Comparison of ENCODE assay signal across 17 mouse cellular contexts in genomic region chr9:56382786-56383185, GRCm38 (mm10).
"Had no signal": no experiment of that assay in that cellular context is flagged by ENCODE, and none has a peak within 500 bp of the region (broad histone marks: within the 10 kb centered on the region; RNA-seq: fewer than 3 reads in every experiment).

No protein-coding gene starts in this region.

- H3K27ac ChIP-seq: kidney, embryonic 15.5 days; left cerebral cortex, adult 2 months; limb, embryonic 10.5 days; liver, embryonic 15.5 days; midbrain, embryonic 10.5 days; neural tube, embryonic 13.5 days; stomach, postnatal 0 days had no signal

- H3K4me1 ChIP-seq: kidney, embryonic 15.5 days; limb, embryonic 10.5 days; liver, embryonic 15.5 days; midbrain, embryonic 10.5 days; neural tube, embryonic 13.5 days had no signal

- H3K4me2 ChIP-seq: kidney, embryonic 15.5 days; liver, embryonic 11.5 days; liver, embryonic 15.5 days; lung, embryonic 14.5 days; neural tube, embryonic 13.5 days had no signal

- H3K36me3 ChIP-seq: limb, embryonic 10.5 days; liver, embryonic 15.5 days; midbrain, embryonic 10.5 days; neural tube, embryonic 13.5 days had no signal

- DNase-seq: kidney, postnatal 14 days; lung, embryonic 14.5 days; lung, postnatal 10 days; lung, postnatal 4 days; midbrain, embryonic 14.5 days; right cerebral cortex, adult 18-20 months; right cerebral cortex, postnatal 25 days; thymus, adult 18-20 months; thymus, postnatal 14 days had no signal

- H3K9me3 ChIP-seq: kidney, embryonic 15.5 days; limb, embryonic 10.5 days; liver, embryonic 15.5 days; midbrain, embryonic 10.5 days; neural tube, embryonic 13.5 days had no signal

- H3K27me3 ChIP-seq: kidney, embryonic 15.5 days; liver, embryonic 15.5 days; neural tube, embryonic 13.5 days had no signal

- H3K9ac ChIP-seq: kidney, embryonic 15.5 days; liver, embryonic 15.5 days; lung, embryonic 14.5 days; neural tube, embryonic 13.5 days had no signal

- H3K4me3 ChIP-seq: kidney, embryonic 15.5 days; left cerebral cortex, adult 2 months; limb, embryonic 10.5 days; liver, embryonic 15.5 days; midbrain, embryonic 10.5 days; neural tube, embryonic 13.5 days had no signal
